Mouse (Mus musculus) heart, embryonic 16.5 days (tissue): Measurements from ENCODE around the gene Rassf3. TPM values are rescaled to one million over a fixed set of nuclear protein-coding genes. Genes with fewer than 3 reads are reported as not detected.

Experiments
- ATAC-seq: fragments of 200-750 bp; cut with Nextera tagmentation; replicated peaks from 2 replicates; pipeline ENCODE4 v1.8.0; 2017; ENCODE audit warnings: moderate number of reproducible peaks; ENCODE audit not compliant: insufficient read depth, low FRiP score; ENCODE audit errors: extremely low read depth
- H3K27ac ChIP-seq: fragments of 300-500 bp; sonication (generic); 2 replicates; pipeline ENCODE4 v1.5.1; 2014; ENCODE audit warnings: mild to moderate bottlenecking, low read length, control low read depth, moderate library complexity
- H3K27me3 ChIP-seq: fragments of 300-500 bp; sonication (generic); 2 replicates; pipeline ENCODE4 v1.6.1; 2014; ENCODE audit warnings: low read length, mixed read lengths; ENCODE audit not compliant: control insufficient read depth, insufficient read depth
- H3K36me3 ChIP-seq: fragments of 300-500 bp; sonication (generic); 2 replicates; pipeline ENCODE4 v1.6.1; 2014; ENCODE audit not compliant: control insufficient read depth, insufficient read depth
- H3K4me1 ChIP-seq: fragments of 300-500 bp; sonication (generic); 2 replicates; pipeline ENCODE4 v1.6.1; 2014; ENCODE audit warnings: low read length, mixed read lengths; ENCODE audit not compliant: control insufficient read depth, insufficient read depth
- H3K4me2 ChIP-seq: fragments of 300-500 bp; sonication (generic); 2 replicates; pipeline ENCODE4 v1.6.1; 2014; ENCODE audit warnings: low read depth, mild to moderate bottlenecking, control low read depth, low read length
- H3K4me3 ChIP-seq: fragments of 300-500 bp; sonication (generic); 2 replicates; pipeline ENCODE4 v1.5.1; 2014; ENCODE audit warnings: mild to moderate bottlenecking, control low read depth, low read length
- H3K9ac ChIP-seq: fragments of 300-500 bp; sonication (generic); 2 replicates; pipeline ENCODE4 v1.6.1; 2014; ENCODE audit warnings: low read length, control low read depth
- H3K9me3 ChIP-seq: fragments of 300-500 bp; sonication (generic); replicated peaks from 2 replicates; pipeline ENCODE4 v1.6.1; 2016; ENCODE audit warnings: low read length; ENCODE audit not compliant: control insufficient read depth
- WGBS: fragments of 180-500 bp; shearing (Covaris S2); extraction: QIAGEN DNeasy Blood & Tissue Kit; methylation state at CpG from one replicate; pipeline ENCODE4 v1.1.7; 2014; 5-methylcytosine and 5-hydroxymethylcytosine counted together
- polyA plus RNA-seq: library from polyadenylated mRNA; unstranded; fragments of >200 nt; fragmentation: Nextera tagmentation; extraction: Ambion mirVana; gene quantifications from 2 replicates; pipeline ENCODE4 v1.2.1, GENCODE M21; 2015

Gene Rassf3
- polyA plus RNA-seq, 1 experiment from 2014 or later, result 24.1 TPM

DNA sequence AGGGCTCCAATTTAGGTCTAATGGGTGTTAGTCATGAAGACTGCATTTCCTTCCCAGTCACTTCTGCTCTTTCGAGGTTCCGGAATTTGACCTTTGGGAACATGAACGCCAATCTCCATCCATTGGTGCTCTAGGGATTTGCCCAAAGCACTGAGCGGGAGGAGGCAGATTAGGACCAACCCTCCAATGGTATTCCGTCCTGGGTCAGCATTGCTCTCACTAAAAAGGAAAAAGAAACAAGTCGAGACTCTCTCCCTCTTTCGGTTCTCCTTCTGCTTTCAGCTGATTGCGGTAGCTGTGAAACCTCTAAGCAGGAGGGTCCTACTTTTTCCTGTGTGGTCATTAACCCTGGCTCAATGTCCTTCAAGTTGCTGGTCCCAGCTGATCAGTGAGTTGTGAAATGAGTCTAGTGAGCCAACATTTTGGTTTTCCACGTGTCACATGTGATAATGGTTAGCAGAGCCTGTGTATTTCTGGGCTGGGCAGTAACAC lies 110.3 kb downstream of the Rassf3 start:
- Histone ChIP-seq H3K36me3 (0 out of 2 replicates have a peak, but pooled peaks cover 2% of the 10 kb centered on the region), H3K4me2 (peak overlapping the region; percentile 79), H3K4me3 (peak overlapping the region; percentile 71), H3K27ac (no peak overlapping the region; the same call in 1 of the 2 replicates), H3K4me1 (peaks cover 13% of the 10 kb centered on the region), H3K27me3 (no peaks in the 10 kb centered on the region), H3K9ac (peak overlapping the region; percentile 82), H3K9me3 (no peaks in the 10 kb centered on the region)
- 10% methylated on average over 9 of the region's 9 CpGs for WGBS
- no peak for ATAC-seq

DNA sequence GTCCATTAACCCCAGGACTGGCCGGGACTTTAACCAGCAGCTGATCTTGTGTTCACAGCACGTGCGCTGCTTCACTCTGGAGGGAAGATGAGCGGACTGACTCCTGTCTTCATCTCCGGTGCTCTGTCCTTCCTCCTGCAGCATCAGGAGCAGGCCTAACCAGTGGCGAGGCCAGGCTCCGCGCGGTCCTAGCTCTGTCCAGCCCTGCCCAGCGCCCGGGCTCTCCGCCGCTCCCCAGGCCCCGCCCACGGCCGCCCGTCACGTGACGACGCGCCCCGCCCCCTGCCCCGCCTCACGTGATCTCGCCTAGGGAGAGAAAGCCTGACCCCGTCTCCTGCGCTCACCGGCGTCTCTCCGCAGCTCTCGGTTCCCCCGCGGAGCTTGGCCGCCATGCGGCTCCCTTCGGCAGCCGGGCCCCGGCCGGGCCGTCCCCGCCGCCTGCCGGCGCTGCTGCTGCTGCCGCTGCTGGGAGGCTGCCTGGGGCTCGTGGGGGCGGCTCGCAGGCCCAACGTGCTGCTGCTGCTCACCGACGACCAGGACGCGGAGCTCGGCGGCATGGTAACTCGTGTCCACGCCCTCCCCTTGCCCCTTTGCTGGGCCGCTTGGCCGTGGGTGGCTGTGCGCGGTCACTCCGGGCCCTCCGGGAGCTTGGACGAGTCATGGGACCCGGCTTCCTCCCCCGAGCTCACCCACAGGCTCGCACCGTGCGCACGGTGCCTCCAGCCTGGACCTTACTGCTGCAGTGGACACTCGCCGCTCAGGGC lies 111.2 kb downstream of the Rassf3 start, which contains the start of gene Gns:
TSS of gene Gns (plus strand) at position 290 of the 764 bp plus-strand sequence.
- ATAC-seq, result peak; percentile 97
- H3K9ac ChIP-seq, result peak within 1 kb of the TSS; percentile 82

GRCm38 (mm10) chr10:121364306-121364705 lies 111.8 kb downstream of the Rassf3 start:
- Histone ChIP-seq H3K36me3 (no peaks in the 10 kb centered on the region), H3K9me3 (0 out of 2 replicates have a peak, but pooled peaks cover 3% of the 10 kb centered on the region), H3K4me1 (peaks cover 13% of the 10 kb centered on the region), H3K27me3 (no peaks in the 10 kb centered on the region), H3K4me3 (peak overlapping the region; percentile 71), H3K27ac (no peak overlapping the region), H3K4me2 (peak overlapping the region; percentile 79), H3K9ac (peak overlapping the region; percentile 82)
- WGBS, result 29% methylated on average over 15 of the region's 15 CpGs
- no peak for ATAC-seq

More for the DNA sequence above, 111.2 kb downstream of the Rassf3 start, which contains the start of gene Gns:
- Histone ChIP-seq H3K27ac (peak within 1 kb of the TSS; percentile 63), H3K4me3 (peak within 1 kb of the TSS; percentile 71), H3K4me2 (peak within 1 kb of the TSS; percentile 79), H3K36me3 (no peaks in the 10 kb centered on the region), H3K4me1 (peaks cover 13% of the 10 kb centered on the region), H3K9me3 (0 out of 2 replicates have a peak, but pooled peaks cover 3% of the 10 kb centered on the region), H3K27me3 (no peaks in the 10 kb centered on the region)
- 0% methylated on average over 71 of the region's 72 CpGs for WGBS

DNA sequence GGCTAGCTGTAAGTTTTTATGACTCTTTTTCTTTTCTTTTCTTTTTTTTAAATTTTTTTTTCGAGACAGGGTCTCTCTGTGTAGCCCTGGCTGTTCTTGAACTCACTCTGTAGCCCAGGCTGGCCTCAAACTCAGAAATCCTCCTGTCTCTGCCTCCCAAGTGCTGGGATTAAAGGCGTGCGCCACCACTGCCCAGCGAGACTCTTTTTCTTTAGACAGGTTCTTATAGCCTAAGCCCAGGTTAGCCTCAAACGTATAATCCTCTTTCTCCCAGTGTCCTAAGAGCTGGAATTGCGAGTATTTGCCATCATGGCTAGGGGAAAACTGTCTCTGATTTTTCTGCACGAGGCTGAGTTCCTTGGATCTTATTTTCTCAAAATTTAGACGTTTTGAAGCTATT lies 112.9 kb downstream of the Rassf3 start:
- H3K9ac ChIP-seq, result no peak overlapping the region
- no peak overlapping the region for H3K4me3 ChIP-seq
- ATAC-seq, result no peak
- 0 out of 2 replicates have a peak, but pooled peaks cover 3% of the 10 kb centered on the region for H3K9me3 ChIP-seq
- no peaks in the 10 kb centered on the region; the same call in 1 of the 2 replicates for H3K27me3 ChIP-seq
- H3K4me2 ChIP-seq, result no peak overlapping the region
- H3K36me3 ChIP-seq, result no peaks in the 10 kb centered on the region
- peaks cover 13% of the 10 kb centered on the region for H3K4me1 ChIP-seq
- H3K27ac ChIP-seq, result no peak overlapping the region
- WGBS, result 76% methylated on average over 8 of the region's 8 CpGs

- no peak overlapping the region for H3K9ac ChIP-seq
- no peak overlapping the region for H3K4me2 ChIP-seq
- H3K9me3 ChIP-seq, result 0 out of 2 replicates have a peak, but pooled peaks cover 3% of the 10 kb centered on the region
- no peak overlapping the region for H3K4me3 ChIP-seq
- H3K27me3 ChIP-seq, result no peaks in the 10 kb centered on the region; the same call in 1 of the 2 replicates
- H3K4me1 ChIP-seq, result peaks cover 5% of the 10 kb centered on the region; the same call in 1 of the 2 replicates
- no peak overlapping the region for H3K27ac ChIP-seq
- no peaks in the 10 kb centered on the region for H3K36me3 ChIP-seq
- WGBS, result 81% methylated on average over 2 of the region's 2 CpGs
- ATAC-seq, result no peak
Measured at GRCm38 (mm10) chr10:121360358-121360757, 115.8 kb downstream of the Rassf3 start.

Other genes with a start within 250 kb of the Rassf3 start
- 1.2 and 1.8 TPM in 2 replicates for gene Tbc1d30, start 125.1 kb downstream of the Rassf3 start, polyA plus RNA-seq
- 29.0 and 31.9 TPM in 2 replicates for gene Gns, start 111.3 kb downstream of the Rassf3 start, polyA plus RNA-seq
- 22.8 and 27.9 TPM in 2 replicates for gene Tbk1, start 110.4 kb upstream of the Rassf3 start, polyA plus RNA-seq
- gene Xpot, start 150.0 kb upstream of the Rassf3 start, polyA plus RNA-seq, result 28.3 and 31.5 TPM in 2 replicates
- gene D930020B18Rik, start 165.2 kb upstream of the Rassf3 start, polyA plus RNA-seq, result 0.05 and 0.14 TPM in 2 replicates